Mouse (Mus musculus) liver, adult 2 months (tissue): ENCODE measurements around the gene Nr0b2. TPM values are rescaled to one million over a fixed set of nuclear protein-coding genes. Genes with fewer than 3 reads are reported as not detected.

Source experiments
- DNase-seq: peaks from one replicate; pipeline ENCODE4 v3.0.0-alpha.2; 2011; ENCODE audit warnings: low read depth, low spot score; ENCODE audit errors: extremely low read depth
- H3K27ac ChIP-seq: fragments of 200-500 bp; replicated peaks from 2 replicates; pipeline ENCODE4 v1.5.1; 2012; ENCODE audit warnings: low read depth, mild to moderate bottlenecking, control low read depth, inconsistent platforms, low read length; ENCODE audit not compliant: insufficient read depth
- H3K27me3 ChIP-seq: fragments of 200-500 bp; 2 replicates; pipeline ENCODE4 v1.6.1; 2012; ENCODE audit warnings: mild to moderate bottlenecking, moderate library complexity, low read length, inconsistent platforms; ENCODE audit not compliant: control insufficient read depth, insufficient read depth
- H3K36me3 ChIP-seq: fragments of 200-500 bp; 2 replicates; pipeline ENCODE4 v1.6.1; 2012; ENCODE audit warnings: low read length, inconsistent platforms; ENCODE audit not compliant: control insufficient read depth, insufficient read depth
- H3K4me1 ChIP-seq: fragments of 200-500 bp; 2 replicates; pipeline ENCODE4 v1.6.1; 2011; ENCODE audit warnings: low read length; ENCODE audit not compliant: control insufficient read depth, insufficient read depth
- H3K4me3 ChIP-seq: fragments of 200-500 bp; 2 replicates; pipeline ENCODE4 v1.5.1; 2011; ENCODE audit warnings: low read depth, mild to moderate bottlenecking, control low read depth, low read length, moderate library complexity; ENCODE audit not compliant: insufficient read depth
- H3K79me2 ChIP-seq: fragments of 200-500 bp; 2 replicates; pipeline ENCODE4 v1.6.1; 2012; ENCODE audit warnings: inconsistent platforms, mild to moderate bottlenecking, low read length, moderate library complexity; ENCODE audit not compliant: control insufficient read depth, insufficient read depth
- H3K9ac ChIP-seq: fragments of 200-500 bp; 2 replicates; pipeline ENCODE4 v1.6.1; 2012; ENCODE audit warnings: low read depth, mild to moderate bottlenecking, control low read depth, inconsistent platforms, low read length
- CTCF ChIP-seq: fragments of 200-500 bp; IDR thresholded peaks from 2 replicates; pipeline ENCODE4 v1.5.1; 2011; ENCODE audit warnings: low read depth, low read length, control low read depth
- POLR2A ChIP-seq: fragments of 200-500 bp; IDR thresholded peaks from 2 replicates; pipeline ENCODE4 v1.6.1; 2011; ENCODE audit warnings: low read length, control low read depth; ENCODE audit not compliant: insufficient read depth; ENCODE audit errors: extremely low read depth
- WGBS: fragments of 180-500 bp; shearing (Covaris S2); methylation state at CpG from one replicate; pipeline ENCODE4 v1.1.7; 2018; 5-methylcytosine and 5-hydroxymethylcytosine counted together
- polyA plus RNA-seq: library from polyadenylated mRNA; depleted of rRNA; stranded (reverse); fragments of >200 nt; gene quantifications from 2 replicates; pipeline ENCODE4 v1.2.3, GENCODE M21; 2012
- total RNA-seq: library from RNA; depleted of rRNA; stranded (reverse); fragments of >200 nt; gene quantifications from 2 replicates; pipeline ENCODE4 v1.2.3, GENCODE M21; 2014

The Nr0b2 gene
- total and polyA plus RNA-seq, 2 experiments = 25.7 to 300 TPM

DNA sequence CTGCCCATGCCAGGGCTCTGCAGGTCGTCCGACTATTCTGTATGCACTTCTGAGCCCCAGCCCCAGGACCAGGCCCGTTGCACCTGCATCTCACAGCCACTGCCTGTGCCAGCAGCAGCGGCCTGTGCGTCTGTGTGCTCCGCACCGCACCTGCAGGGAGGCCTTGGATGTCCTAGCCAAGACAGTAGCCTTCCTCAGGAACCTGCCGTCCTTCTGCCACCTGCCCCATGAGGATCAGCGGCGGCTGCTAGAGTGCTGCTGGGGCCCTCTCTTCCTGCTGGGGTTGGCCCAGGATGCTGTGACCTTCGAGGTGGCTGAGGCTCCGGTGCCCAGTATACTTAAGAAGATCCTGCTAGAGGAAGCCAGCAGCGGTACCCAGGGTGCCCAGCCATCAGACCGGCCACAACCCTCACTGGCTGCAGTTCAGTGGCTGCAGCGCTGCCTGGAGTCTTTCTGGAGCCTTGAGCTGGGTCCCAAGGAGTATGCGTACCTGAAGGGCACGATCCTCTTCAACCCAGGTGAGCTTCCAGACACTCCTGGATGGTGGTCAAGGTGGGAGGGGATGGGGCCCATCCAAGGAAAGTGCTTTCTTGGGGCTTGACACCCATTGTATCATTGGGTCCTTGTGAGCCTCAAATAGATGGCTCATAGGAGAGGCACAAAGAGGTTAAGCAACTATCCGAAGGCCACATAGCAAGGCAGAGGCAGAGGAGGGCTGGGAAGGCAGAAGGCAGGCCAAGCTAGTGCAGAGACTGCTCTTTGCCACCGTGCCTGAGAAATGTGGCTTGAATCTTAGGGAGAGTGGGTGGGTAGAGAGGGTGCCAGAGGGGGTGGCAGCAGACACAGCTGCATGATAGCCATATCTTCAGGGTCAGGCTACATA, 513 bp downstream of the Nr0b2 start:
- H3K79me2 ChIP-seq = peaks cover 9% of the 10 kb centered on the region; the same call in 1 of the 2 replicates
- H3K27ac ChIP-seq = peak overlapping the region; percentile 82
- no peaks in the 10 kb centered on the region for H3K36me3 ChIP-seq
- H3K9ac ChIP-seq = peak overlapping the region; percentile 89
- no peaks in the 10 kb centered on the region for H3K27me3 ChIP-seq
- peaks cover 20% of the 10 kb centered on the region for H3K4me1 ChIP-seq
- TF ChIP-seq CTCF = no peak
- TF ChIP-seq POLR2A = no peak; the same call in 1 of the 2 replicates
- DNase-seq = no peak
- H3K4me3 ChIP-seq = peak overlapping the region; percentile 74
- WGBS = 16% methylated on average over 19 of the region's 19 CpGs

GRCm38 (mm10) chr4:133557041-133557717, 4.0 kb downstream of the Nr0b2 start:
- Histone ChIP-seq H3K9ac (peak overlapping the region; percentile 21), H3K4me1 (peaks cover 34% of the 10 kb centered on the region), H3K27me3 (no peaks in the 10 kb centered on the region), H3K27ac (peak overlapping the region; percentile 69), H3K36me3 (no peaks in the 10 kb centered on the region), H3K4me3 (peak overlapping the region; percentile 6), H3K79me2 (peaks cover 9% of the 10 kb centered on the region; the same call in 1 of the 2 replicates)
- TF ChIP-seq CTCF (no peak), POLR2A (peak; percentile 76; the same call in 1 of the 2 replicates)
- 15% methylated on average over 10 of the region's 10 CpGs for whole genome bisulfite sequencing
- peak; percentile 99 for DNase-seq

- H3K79me2 ChIP-seq = no peaks in the 10 kb centered on the region
- peaks cover 42% of the 10 kb centered on the region for H3K4me1 ChIP-seq
- no peak for TF ChIP-seq CTCF
- TF ChIP-seq POLR2A = 0 out of 2 replicates have a peak, but pooled peaks have one; percentile 12
- WGBS = 32% methylated on average over 4 of the region's 4 CpGs
- no peak overlapping the region for H3K9ac ChIP-seq
- no peak overlapping the region for H3K4me3 ChIP-seq
- peak overlapping the region; percentile 95 for H3K27ac ChIP-seq
- no peaks in the 10 kb centered on the region for H3K27me3 ChIP-seq
- no peaks in the 10 kb centered on the region for H3K36me3 ChIP-seq
- DNase-seq = peak; percentile 92
Measured at GRCm38 (mm10) chr4:133559846-133560245, 6.7 kb downstream of the Nr0b2 start.

DNA sequence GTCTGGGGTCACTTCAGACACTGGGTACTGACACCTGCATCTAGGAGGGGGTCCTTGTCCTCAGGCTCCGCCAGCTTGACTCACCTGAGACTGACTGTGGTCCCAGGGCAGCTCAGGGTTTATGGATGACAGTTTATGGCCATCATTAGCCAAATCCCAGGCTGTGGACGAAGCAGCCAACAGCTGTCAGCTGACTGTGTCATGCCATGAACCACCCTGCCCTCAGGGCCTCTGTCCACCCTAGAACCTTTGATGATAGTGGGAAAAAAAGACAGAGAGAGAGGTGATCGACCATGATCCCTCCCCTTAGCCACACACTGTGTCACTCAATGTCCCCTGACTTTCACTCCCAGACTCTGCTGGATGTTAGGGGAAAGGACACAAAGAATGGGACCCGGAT, 8.4 kb downstream of the Nr0b2 start:
- Histone ChIP-seq H3K4me3 (no peak overlapping the region), H3K79me2 (no peaks in the 10 kb centered on the region), H3K27ac (peak overlapping the region; percentile 41), H3K9ac (no peak overlapping the region), H3K27me3 (no peaks in the 10 kb centered on the region), H3K36me3 (no peaks in the 10 kb centered on the region), H3K4me1 (peaks cover 39% of the 10 kb centered on the region)
- peak; percentile 86 for DNase-seq
- WGBS = 37% methylated on average over 4 of the region's 4 CpGs
- TF ChIP-seq CTCF (no peak), POLR2A (no peak)

GRCm38 (mm10) chr4:133563123-133563571, 10.0 kb downstream of the Nr0b2 start:
- peak overlapping the region; percentile 51 for H3K9ac ChIP-seq
- no peaks in the 10 kb centered on the region for H3K36me3 ChIP-seq
- WGBS = 11% methylated on average over 11 of the region's 11 CpGs
- peak; percentile 99 for DNase-seq
- peak overlapping the region; percentile 85 for H3K27ac ChIP-seq
- H3K4me1 ChIP-seq = peaks cover 34% of the 10 kb centered on the region
- no peak overlapping the region for H3K4me3 ChIP-seq
- no peaks in the 10 kb centered on the region for H3K79me2 ChIP-seq
- H3K27me3 ChIP-seq = no peaks in the 10 kb centered on the region
- TF ChIP-seq CTCF (no peak), POLR2A (0 out of 2 replicates have a peak, but pooled peaks have one; percentile 21)
